In genomic region chr17:15526304-15526703, GRCm38 (mm10) we compare ENCODE assay signal across 7 mouse cellular contexts. TPM values are rescaled to one million over a fixed set of nuclear protein-coding genes. Genes with fewer than 3 reads are reported as not detected.
DNase-seq lines count a peak whose midpoint lies in the region; ATAC-seq lines count a peak whose summit lies in the region.

No protein-coding gene starts in this region.

- peak overlapping the region; percentile 91 for H3K9ac ChIP-seq in lung, embryonic 16.5 days (ENCODE audit: low read length)
- H3K9ac ChIP-seq in intestine, embryonic 14.5 days (ENCODE audit: low read length), result peak overlapping the region; percentile 72

- H3K4me2 ChIP-seq in lung, embryonic 16.5 days (ENCODE audit: low read depth, low read length), result peak overlapping the region; percentile 83
- peak overlapping the region; percentile 71 for H3K4me2 ChIP-seq in intestine, embryonic 14.5 days (ENCODE audit: low read length)

- H3K36me3 ChIP-seq in lung, embryonic 16.5 days (ENCODE audit: control insufficient read depth, insufficient read depth, low read length), result peaks cover 16% of the 10 kb centered on the region
- peaks cover 45% of the 10 kb centered on the region for H3K36me3 ChIP-seq in embryonic facial prominence, embryonic 10.5 days (replicated peaks)
- H3K36me3 ChIP-seq in intestine, embryonic 14.5 days (ENCODE audit: control insufficient read depth, insufficient read depth, low read length), result peaks cover 44% of the 10 kb centered on the region

- peaks cover 10% of the 10 kb centered on the region for H3K4me1 ChIP-seq in lung, embryonic 16.5 days (replicated peaks; ENCODE audit: control insufficient read depth, insufficient read depth, low read length)
- H3K4me1 ChIP-seq in embryonic facial prominence, embryonic 10.5 days, result peaks cover 14% of the 10 kb centered on the region
- H3K4me1 ChIP-seq in intestine, embryonic 14.5 days (replicated peaks; ENCODE audit: control insufficient read depth, insufficient read depth, low read length), result peaks cover 9% of the 10 kb centered on the region; the same call in 1 of the 2 replicates

- no peak for ATAC-seq in lung, embryonic 16.5 days (ENCODE audit: low read depth)
- ATAC-seq in intestine, embryonic 14.5 days (replicated peaks; ENCODE audit: low FRiP score, low TSS enrichment, low read depth), result no peak

- WGBS in lung, embryonic 16.5 days, result 11% methylated on average over 10 of the region's 10 CpGs
- WGBS in embryonic facial prominence, embryonic 10.5 days, result 16% methylated on average over 10 of the region's 10 CpGs
- 17% methylated on average over 10 of the region's 10 CpGs for WGBS in intestine, embryonic 14.5 days

- no peak for DNase-seq in lung, postnatal 25 days (ENCODE audit: low spot score)
- peak; percentile 10 for DNase-seq in embryonic facial prominence, embryonic 10.5 days (ENCODE audit: low spot score)
- peak; percentile 61 for DNase-seq in intestine, embryonic 14.5 days (ENCODE audit: low spot score)
- DNase-seq in naive thymus-derived CD4-positive, alpha-beta T cell, adult 2 months (ENCODE audit: low read depth), result peak; percentile 31
- no peak for DNase-seq in MN1 (ENCODE audit: low spot score)
- no peak for DNase-seq in right cerebral cortex, postnatal 4 days

- H3K27ac ChIP-seq in lung, embryonic 16.5 days (ENCODE audit: low read length), result no peak overlapping the region
- peak overlapping the region; percentile 89 for H3K27ac ChIP-seq in embryonic facial prominence, embryonic 10.5 days (replicated peaks)
- H3K27ac ChIP-seq in intestine, embryonic 14.5 days (ENCODE audit: low read depth), result no peak overlapping the region

- no peaks in the 10 kb centered on the region for H3K9me3 ChIP-seq in lung, embryonic 16.5 days (ENCODE audit: control insufficient read depth, low read length)
- no peaks in the 10 kb centered on the region for H3K9me3 ChIP-seq in embryonic facial prominence, embryonic 10.5 days
- H3K9me3 ChIP-seq in intestine, embryonic 14.5 days (ENCODE audit: control insufficient read depth, low read length), result no peaks in the 10 kb centered on the region

- no peaks in the 10 kb centered on the region for H3K27me3 ChIP-seq in lung, embryonic 16.5 days (ENCODE audit: control insufficient read depth, insufficient read depth, low read depth, low read length)
- H3K27me3 ChIP-seq in embryonic facial prominence, embryonic 10.5 days (replicated peaks; ENCODE audit: low read depth, poor library complexity, severe bottlenecking), result no peaks in the 10 kb centered on the region
- no peaks in the 10 kb centered on the region for H3K27me3 ChIP-seq in intestine, embryonic 14.5 days (replicated peaks; ENCODE audit: control insufficient read depth, insufficient read depth, low read length)

- H3K4me3 ChIP-seq in lung, embryonic 16.5 days (ENCODE audit: low read length), result peak overlapping the region; percentile 86
- peak overlapping the region; percentile 93 for H3K4me3 ChIP-seq in embryonic facial prominence, embryonic 10.5 days
- peak overlapping the region; percentile 82 for H3K4me3 ChIP-seq in intestine, embryonic 14.5 days (ENCODE audit: low read depth, low read length)

RNA-seq across cellular contexts. Expression of gene Pdcd2, which starts 0.8 kb away (rescaled TPM):
- polyA plus RNA-seq in lung, embryonic 16.5 days (2015; fragmentation: Nextera tagmentation; extraction: Ambion mirVana), result 29.6 and 33.6 TPM in 2 replicates
- 43.3 and 45.5 TPM in 2 replicates for polyA plus RNA-seq in embryonic facial prominence, embryonic 10.5 days (2016; fragmentation: Nextera tagmentation; extraction: Ambion mirVana)
- 42.9 and 48.6 TPM in 2 replicates for polyA plus RNA-seq in intestine, embryonic 14.5 days (2014; fragmentation: Nextera tagmentation; extraction: Ambion mirVana)

RNA-seq across cellular contexts. Expression of gene Tbp, which starts 26.6 kb away (rescaled TPM):
- 46.9 and 47.3 TPM in 2 replicates for polyA plus RNA-seq in lung, embryonic 16.5 days (2015; fragmentation: Nextera tagmentation; extraction: Ambion mirVana)
- polyA plus RNA-seq in embryonic facial prominence, embryonic 10.5 days (2016; fragmentation: Nextera tagmentation; extraction: Ambion mirVana), result 62.8 and 68.5 TPM in 2 replicates
- polyA plus RNA-seq in intestine, embryonic 14.5 days (2014; fragmentation: Nextera tagmentation; extraction: Ambion mirVana), result 52.4 and 56.8 TPM in 2 replicates

RNA-seq across cellular contexts. Expression of gene Psmb1, which starts 26.8 kb away (rescaled TPM):
- 250 and 259 TPM in 2 replicates for polyA plus RNA-seq in lung, embryonic 16.5 days (2015; fragmentation: Nextera tagmentation; extraction: Ambion mirVana)
- polyA plus RNA-seq in embryonic facial prominence, embryonic 10.5 days (2016; fragmentation: Nextera tagmentation; extraction: Ambion mirVana), result 281 and 290 TPM in 2 replicates
- polyA plus RNA-seq in intestine, embryonic 14.5 days (2014; fragmentation: Nextera tagmentation; extraction: Ambion mirVana), result 265 and 270 TPM in 2 replicates

RNA-seq across cellular contexts. Expression of gene Prdm9, which starts 37.9 kb away (rescaled TPM):
- polyA plus RNA-seq in lung, embryonic 16.5 days (2015; fragmentation: Nextera tagmentation; extraction: Ambion mirVana), result 1.9 and 2.6 TPM in 2 replicates
- 1.5 and 2.3 TPM in 2 replicates for polyA plus RNA-seq in embryonic facial prominence, embryonic 10.5 days (2016; fragmentation: Nextera tagmentation; extraction: Ambion mirVana)
- polyA plus RNA-seq in intestine, embryonic 14.5 days (2014; fragmentation: Nextera tagmentation; extraction: Ambion mirVana), result 0.38 and 1.1 TPM in 2 replicates

Comparison
In these comparisons a context has a peak if more than half of its experiments do, and no peak if none do; other contexts are left out.
1. DNase-seq: peak in embryonic facial prominence, embryonic 10.5 days (single experiment), intestine, embryonic 14.5 days (single experiment) and naive thymus-derived CD4-positive, alpha-beta T cell, adult 2 months (single experiment); none in lung, postnatal 25 days (single experiment), MN1 (single experiment) and right cerebral cortex, postnatal 4 days (single experiment).
2. Peak in every context shown above with its lines, with median percentiles within 50 percentile points of each other: H3K4me3 ChIP-seq.